In the genomic region with DNA sequence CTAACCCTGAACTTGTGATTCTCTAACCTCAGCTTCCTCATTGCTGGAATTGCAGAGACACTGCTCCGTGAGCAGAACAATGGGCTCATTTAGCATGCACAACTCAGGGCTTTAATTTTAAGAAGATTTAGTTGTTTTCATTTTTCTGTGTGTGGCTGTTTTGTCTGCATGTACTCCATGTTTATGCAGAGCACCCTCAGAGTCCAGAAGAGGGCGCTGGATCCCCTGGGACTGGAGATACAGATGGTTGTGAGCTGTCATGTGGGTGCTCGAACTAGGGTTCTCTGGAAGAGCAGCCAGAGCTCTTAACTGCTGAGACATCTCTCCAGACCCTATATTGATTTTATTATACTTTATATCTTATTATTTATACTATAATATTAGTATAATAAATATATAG, we compare ENCODE assay signal across 9 mouse cellular contexts. TPM values are rescaled to one million over a fixed set of nuclear protein-coding genes. Genes with fewer than 3 reads are reported as not detected.
DNase-seq lines count a peak whose midpoint lies in the region; ATAC-seq and TF ChIP-seq lines count a peak whose summit lies in the region.
"Had no signal": no experiment of that assay in that cellular context is flagged by ENCODE, and none has a peak within 500 bp of the region (broad histone marks: within the 10 kb centered on the region; RNA-seq: fewer than 3 reads in every experiment).

No protein-coding gene starts in this region.

- TF ChIP-seq POLR2A in MEL (IDR thresholded peaks at IDR 0.05; ENCODE audit: control insufficient read depth in 1 of 2, insufficient read depth in 1 of 2, low read depth in 1 of 2, low read length in 2 of 2, poor library complexity in 1 of 2): no peak
- no peak for TF ChIP-seq POLR2A in myocyte (IDR thresholded peaks at IDR 0.05; ENCODE audit: insufficient read length, low read depth)

- TF ChIP-seq EP300 in heart, postnatal 0 days (IDR thresholded peaks at IDR 0.05; ENCODE audit: low read depth): no peak
- no peak for TF ChIP-seq EP300 in MEL (IDR thresholded peaks at IDR 0.05; ENCODE audit: low read depth in 1 of 2, low read length in 2 of 2)

- H3K9ac ChIP-seq in heart, postnatal 0 days (replicated peaks; ENCODE audit: low read depth, low read length): no peak overlapping the region
- no peak overlapping the region for H3K9ac ChIP-seq in MEL (ENCODE audit: control insufficient read depth, low read depth, low read length, poor library complexity, severe bottlenecking)
- H3K9ac ChIP-seq in liver, embryonic 11.5 days (ENCODE audit: low read depth, low read length): no peak overlapping the region

- 50% methylated on average over 3 of the region's 3 CpGs for WGBS in heart, postnatal 0 days
- 62% methylated on average over 3 of the region's 3 CpGs for WGBS in hindbrain, embryonic 10.5 days
- 39% methylated on average over 3 of the region's 3 CpGs for WGBS in liver, embryonic 11.5 days

- peak; percentile 29 for TF ChIP-seq RAD21 in MEL (IDR thresholded peaks at IDR 0.05; ENCODE audit: low read depth, low read length)

- H3K79me2 ChIP-seq in MEL (ENCODE audit: control insufficient read depth, insufficient read depth, low read length, poor library complexity) (no peaks in the 10 kb centered on the region), myocyte (ENCODE audit: control insufficient read depth, insufficient read depth) (no peaks in the 10 kb centered on the region)

- H3K27me3 ChIP-seq in heart, postnatal 0 days (ENCODE audit: control insufficient read depth, insufficient read depth, low read length): no peaks in the 10 kb centered on the region
- H3K27me3 ChIP-seq in MEL (ENCODE audit: control insufficient read depth in 1 of 2, insufficient read depth in 2 of 2, low read length in 2 of 2) (peaks cover 27 to 28% of the 10 kb centered on the region in 2 experiments), myocyte (ENCODE audit: control insufficient read depth, insufficient read depth, insufficient read length) (no peaks in the 10 kb centered on the region)
- no peaks in the 10 kb centered on the region for H3K27me3 ChIP-seq in hindbrain, embryonic 10.5 days (ENCODE audit: insufficient read depth, poor library complexity, severe bottlenecking)
- no peaks in the 10 kb centered on the region for H3K27me3 ChIP-seq in liver, embryonic 11.5 days (replicated peaks; ENCODE audit: control insufficient read depth, insufficient read depth, low read length)

- no peak for DNase-seq in heart, postnatal 0 days (ENCODE audit: low spot score)
- DNase-seq in heart, adult 9 months (ENCODE audit: low spot score in 2 of 2): no peak
- peak; percentile 50 for DNase-seq in MEL (ENCODE audit: low read depth, low spot score)
- no peak for DNase-seq in hindbrain, embryonic 10.5 days (ENCODE audit: low spot score)
- no peak for DNase-seq in frontal cortex, postnatal 36 days (ENCODE audit: low spot score in 2 of 2)
- DNase-seq in liver, embryonic 11.5 days (ENCODE audit: low spot score): no peak

- H3K9me3 ChIP-seq in heart, postnatal 0 days (replicated peaks; ENCODE audit: control insufficient read depth, low read length): no peaks in the 10 kb centered on the region
- H3K9me3 ChIP-seq in MEL (replicated peaks; ENCODE audit: insufficient read depth, low read length): no peaks in the 10 kb centered on the region
- H3K9me3 ChIP-seq in hindbrain, embryonic 10.5 days: no peaks in the 10 kb centered on the region
- H3K9me3 ChIP-seq in liver, embryonic 11.5 days (ENCODE audit: control insufficient read depth, low read length): no peaks in the 10 kb centered on the region
- H3K9me3 ChIP-seq: megakaryocyte, embryonic 14.5 days had no signal

- ATAC-seq in heart, postnatal 0 days (ENCODE audit: insufficient read depth, low read depth): no peak
- no peak for ATAC-seq in liver, embryonic 11.5 days (replicated peaks; ENCODE audit: low FRiP score)

- H3K36me3 ChIP-seq in heart, postnatal 0 days (replicated peaks; ENCODE audit: control insufficient read depth, insufficient read depth, low read length): no peaks in the 10 kb centered on the region
- H3K36me3 ChIP-seq in MEL (ENCODE audit: control insufficient read depth in 1 of 2, insufficient read depth in 2 of 2, low read length in 2 of 2) (no peaks in the 10 kb centered on the region), myocyte (ENCODE audit: control insufficient read depth, insufficient read depth) (no peaks in the 10 kb centered on the region)
- no peaks in the 10 kb centered on the region for H3K36me3 ChIP-seq in hindbrain, embryonic 10.5 days
- H3K36me3 ChIP-seq in liver, embryonic 11.5 days (ENCODE audit: control insufficient read depth, insufficient read depth, low read length): no peaks in the 10 kb centered on the region

- no peak overlapping the region; the same call in 1 of the 2 replicates for H3K4me2 ChIP-seq in heart, postnatal 0 days (ENCODE audit: low read depth, low read length)
- peak overlapping the region; percentile 41 for H3K4me2 ChIP-seq in myocyte (ENCODE audit: low read depth)
- H3K4me2 ChIP-seq in liver, embryonic 11.5 days: no peak overlapping the region

- peaks cover 12% of the 10 kb centered on the region; the same call in 1 of the 2 replicates for H3K4me1 ChIP-seq in heart, postnatal 0 days (ENCODE audit: control insufficient read depth, insufficient read depth)
- no peaks in the 10 kb centered on the region for H3K4me1 ChIP-seq in MEL (ENCODE audit: control insufficient read depth in 1 of 2, insufficient read depth in 2 of 2, low read length in 2 of 2)
- H3K4me1 ChIP-seq in hindbrain, embryonic 10.5 days (replicated peaks): peaks cover 27% of the 10 kb centered on the region
- H3K4me1 ChIP-seq in liver, embryonic 11.5 days (replicated peaks; ENCODE audit: control insufficient read depth, insufficient read depth, low read length): peaks cover 3% of the 10 kb centered on the region; the same call in 1 of the 2 replicates

- H3K4me3 ChIP-seq in heart, postnatal 0 days (ENCODE audit: low read depth, low read length): no peak overlapping the region
- H3K4me3 ChIP-seq in MEL (ENCODE audit: control insufficient read depth in 1 of 2, insufficient read depth in 1 of 2, low read depth in 2 of 2, low read length in 2 of 2) (no peak overlapping the region), myocyte (no peak overlapping the region)
- H3K4me3 ChIP-seq in hindbrain, embryonic 10.5 days: no peak overlapping the region
- H3K4me3 ChIP-seq in liver, embryonic 11.5 days (ENCODE audit: low read depth, low read length): no peak overlapping the region

- H3K27ac ChIP-seq in heart, postnatal 0 days (ENCODE audit: low read depth): peak overlapping the region; percentile 34; the same call in 1 of the 2 replicates
- H3K27ac ChIP-seq in MEL (ENCODE audit: control insufficient read depth, low read depth, low read length): no peak overlapping the region
- H3K27ac ChIP-seq in hindbrain, embryonic 10.5 days: peak overlapping the region; percentile 93
- no peak overlapping the region for H3K27ac ChIP-seq in liver, embryonic 11.5 days (ENCODE audit: low read depth, low read length)

- TF ChIP-seq CTCF in heart, postnatal 0 days (IDR thresholded peaks at IDR 0.05; ENCODE audit: low read depth): no peak
- peak; percentile 31 to 58 (median 48); a peak in 5 of 6 replicates for TF ChIP-seq CTCF in MEL (IDR thresholded peaks at IDR 0.05 in 2 of 3, conservative IDR thresholded peaks at IDR 0.05 in 1 of 3; ENCODE audit: control insufficient read depth in 1 of 3, insufficient read depth in 1 of 3, low read depth in 2 of 3, low read length in 3 of 3, poor library complexity in 1 of 3, severe bottlenecking in 1 of 3)

- no peak overlapping the region for H3ac ChIP-seq in myocyte (ENCODE audit: control insufficient read depth, insufficient read length)

TF ChIP-seq in MEL, 35 proteins besides CTCF, POLR2A, EP300 and RAD21 (continues in another document):
- TF ChIP-seq E2F4 (IDR thresholded peaks at IDR 0.05; ENCODE audit: borderline replicate concordance, low read depth, low read length) (no peak), USF2 (IDR thresholded peaks at IDR 0.05; ENCODE audit: borderline replicate concordance in 1 of 2, insufficient read depth in 1 of 2, low read depth in 1 of 2, low read length in 2 of 2) (no peak), TCF12 (IDR thresholded peaks at IDR 0.05; ENCODE audit: low read depth, low read length) (no peak), UBTF (IDR thresholded peaks at IDR 0.05; ENCODE audit: borderline replicate concordance, insufficient read depth, low read depth, low read length) (no peak), BHLHE40 (IDR thresholded peaks at IDR 0.05; ENCODE audit: borderline replicate concordance, low read depth, low read length) (no peak), USF1 (IDR thresholded peaks at IDR 0.05; ENCODE audit: low read depth, low read length) (no peak)

TF ChIP-seq in myocyte, 11 proteins besides CTCF, POLR2A, EP300 and RAD21:
- TF ChIP-seq SRF (IDR thresholded peaks at IDR 0.05; ENCODE audit: control insufficient read depth, insufficient read length, low read depth) (no peak), REST (IDR thresholded peaks at IDR 0.05; ENCODE audit: insufficient read depth, insufficient read length) (no peak), E2F4 (IDR thresholded peaks at IDR 0.05; ENCODE audit: insufficient read depth) (no peak)

RNA-seq across cellular contexts. Expression of gene Cyp11a1, which starts 3.4 kb away (rescaled TPM):
- 1.1 and 2.3 TPM in 2 replicates for total RNA-seq in heart, postnatal 0 days (2014; rRNA removed; ENCODE audit: low replicate concordance)
- 0.90 and 1.3 TPM in 2 replicates for polyA plus RNA-seq in heart, postnatal 0 days (2015; fragmentation: Nextera tagmentation; extraction: Ambion mirVana)
- total RNA-seq in MEL (2012; rRNA removed): not detected in 2 replicates
- not detected for polyA plus RNA-seq in MEL (2012; ENCODE audit: insufficient read depth in 1 of 2, insufficient read length in 2 of 2, low read depth in 1 of 2, low replicate concordance in 2 of 2, missing spikeins in 1 of 2)
- not detected in 2 replicates for polyA plus RNA-seq in hindbrain, embryonic 10.5 days (2016; fragmentation: Nextera tagmentation; extraction: Ambion mirVana)
- 0.11 TPM for polyA plus RNA-seq in myocyte (2012; fragmentation: generic; extraction: Trizol)
- 0.10 TPM in 1 of 2 replicates, not detected in the other for polyA plus RNA-seq in liver, embryonic 11.5 days (2014; fragmentation: Nextera tagmentation; extraction: Ambion mirVana)
- total RNA-seq: liver, adult 2 months had no signal
- polyA plus RNA-seq: liver, adult 2 months had no signal

RNA-seq across cellular contexts. Expression of gene Stra6, which starts 54.0 kb away (rescaled TPM):
- not detected in 2 replicates for total RNA-seq in heart, postnatal 0 days (2014; rRNA removed; ENCODE audit: low replicate concordance)
- 0.05 and 0.11 TPM in 2 replicates for polyA plus RNA-seq in heart, postnatal 0 days (2015; fragmentation: Nextera tagmentation; extraction: Ambion mirVana)
- not detected in 2 replicates for total RNA-seq in MEL (2012; rRNA removed)
- polyA plus RNA-seq in MEL (2012; ENCODE audit: insufficient read depth in 1 of 2, insufficient read length in 2 of 2, low read depth in 1 of 2, low replicate concordance in 2 of 2, missing spikeins in 1 of 2) (not detected), myocyte (2012; fragmentation: generic; extraction: Trizol) (0.64 TPM)
- 11.2 and 15.8 TPM in 2 replicates for polyA plus RNA-seq in hindbrain, embryonic 10.5 days (2016; fragmentation: Nextera tagmentation; extraction: Ambion mirVana)
- polyA plus RNA-seq in liver, embryonic 11.5 days (2014; fragmentation: Nextera tagmentation; extraction: Ambion mirVana): 5.9 and 7.2 TPM in 2 replicates
- total RNA-seq: liver, adult 2 months had no signal
- polyA plus RNA-seq: liver, adult 2 months had no signal

Comparison
In these comparisons a context has a peak if more than half of its experiments do, and no peak if none do; other contexts are left out.
1. H3K27ac ChIP-seq: peak in heart, postnatal 0 days (single experiment) and hindbrain, embryonic 10.5 days (single experiment); none in MEL (single experiment) and liver, embryonic 11.5 days (single experiment).